Mouse (Mus musculus) heart, postnatal 10 days (tissue): ENCODE data around the gene Olfr747. TPM values are rescaled to one million over a fixed set of nuclear protein-coding genes. Genes with fewer than 3 reads are reported as not detected.
"Not testable (repeated sequence)": the region's sequence is repeated elsewhere in the genome, so short reads cannot be mapped to it uniquely, and the experiment has no call there.

Experiments
- DNase-seq, 2 experiments: peaks; one replicate each; pipeline ENCODE4 v3.0.0; 2021
- intact Hi-C: fragments of 180-260 bp; cut with DNase I; formaldehyde crosslinking; loops from one replicate; pipeline ENCODE4 v1.15.1; 2025
- total RNA-seq, 2 experiments: library from RNA; stranded (reverse); gene quantifications; 2 replicates each; pipeline ENCODE4 v1.2.3; 2021

Olfr747 gene
- not detected for total RNA-seq

GRCm38 (mm10) chr14:50693106-50693505, at the start of gene Olfr747:
Gene Olfr747, minus strand, starts transcription at chr14:50693206.
- intact Hi-C loops, result no loop called here
- no peak for DNase-seq

GRCm38 (mm10) chr14:50741584-50741983, 48.6 kb upstream of the Olfr747 start:
- no peak for DNase-seq
- intact Hi-C loops, result no loop called here

- no peak for DNase-seq
- intact Hi-C loops, result no loop called here
These were observed 47.3 kb upstream of the Olfr747 start for GRCm38 (mm10) chr14:50740334-50740733.

- intact Hi-C loops, DNase-seq: not testable (repeated sequence)
These were observed 29.4 kb upstream of the Olfr747 start for GRCm38 (mm10) chr14:50722371-50722770.

GRCm38 (mm10) chr14:50719875-50720274, 26.9 kb upstream of the Olfr747 start:
- intact Hi-C loops, result not testable (repeated sequence)
- peak; percentile 1 to 4 for DNase-seq

GRCm38 (mm10) chr14:50707073-50707472, 14.1 kb upstream of the Olfr747 start, which contains the start of gene Olfr748:
Gene Olfr748, plus strand, starts transcription at chr14:50707373.
- no peak for DNase-seq
- intact Hi-C loops, result no loop called here

- DNase-seq, result no peak
- intact Hi-C loops, result no loop called here
These were observed 46.2 kb downstream of the Olfr747 start, which contains the start of gene Olfr746 for GRCm38 (mm10) chr14:50646783-50647182. Gene Olfr746, plus strand, starts transcription at chr14:50647083.

GRCm38 (mm10) chr14:50639088-50639487, 53.9 kb downstream of the Olfr747 start, which contains the start of gene Olfr745:
Gene Olfr745, plus strand, starts transcription at chr14:50639388.
- intact Hi-C loops, result no loop called here

More at GRCm38 (mm10) chr14:50639088-50639487, 53.9 kb downstream of the Olfr747 start, which contains the start of gene Olfr745:
- no peak for DNase-seq

Other genes with a start within 250 kb of the Olfr747 start
- gene Olfr740, start 247.7 kb downstream of the Olfr747 start, total RNA-seq, result not detected
- not detected for gene Olfr741, start 220.5 kb downstream of the Olfr747 start, total RNA-seq
- gene Olfr742, start 189.6 kb downstream of the Olfr747 start, total RNA-seq, result not detected
- not detected for gene Olfr743, start 171.4 kb downstream of the Olfr747 start, total RNA-seq
- gene Olfr744, start 78.3 kb downstream of the Olfr747 start, total RNA-seq, result not detected
- not detected for gene Olfr745, start 53.8 kb downstream of the Olfr747 start, total RNA-seq
- gene Olfr746, start 46.1 kb downstream of the Olfr747 start, total RNA-seq, result not detected
- not detected for gene Olfr748, start 14.2 kb upstream of the Olfr747 start, total RNA-seq
- gene Olfr749, start 51.9 kb upstream of the Olfr747 start, total RNA-seq, result not detected
- gene Ttc5, start 92.3 kb upstream of the Olfr747 start, total RNA-seq, result 10 to 100 TPM; 22.9 to 26.8 TPM
- not detected for gene Ccnb1ip1, start 114.5 kb upstream of the Olfr747 start, total RNA-seq
- 10 to 100 TPM; 18.7 to 20.0 TPM for gene Parp2, start 114.6 kb upstream of the Olfr747 start, total RNA-seq
- 10 to 100 TPM; 10.9 to 11.6 TPM for gene Tep1, start 177.4 kb upstream of the Olfr747 start, total RNA-seq
- gene Klhl33, start 204.3 kb upstream of the Olfr747 start, total RNA-seq, result 1 to 10 TPM; 5.7 to 5.9 TPM
- gene Osgep, start 231.7 kb upstream of the Olfr747 start, total RNA-seq, result 10 to 100 TPM; 59.5 to 66.3 TPM
- 10 to 100 TPM; 39.5 to 43.4 TPM for gene Apex1, start 231.8 kb upstream of the Olfr747 start, total RNA-seq
- 10 to 100 TPM; 23.7 to 25.4 TPM for gene Pip4p1, start 237.7 kb upstream of the Olfr747 start, total RNA-seq
- 10 to 100 TPM; 15.2 to 17.3 TPM for gene Pnp, start 237.9 kb upstream of the Olfr747 start, total RNA-seq